Mouse (Mus musculus): Measurements from ENCODE around the gene Nupr1l. TPM values are rescaled to one million over a fixed set of nuclear protein-coding genes. Genes with fewer than 3 reads are reported as not detected.

Gene Nupr1l
- total RNA-seq (2023): 1 to 10 TPM in 1 of 2 experiments, under 1 TPM in 1; 0.18 to 3.2 TPM

DNA sequence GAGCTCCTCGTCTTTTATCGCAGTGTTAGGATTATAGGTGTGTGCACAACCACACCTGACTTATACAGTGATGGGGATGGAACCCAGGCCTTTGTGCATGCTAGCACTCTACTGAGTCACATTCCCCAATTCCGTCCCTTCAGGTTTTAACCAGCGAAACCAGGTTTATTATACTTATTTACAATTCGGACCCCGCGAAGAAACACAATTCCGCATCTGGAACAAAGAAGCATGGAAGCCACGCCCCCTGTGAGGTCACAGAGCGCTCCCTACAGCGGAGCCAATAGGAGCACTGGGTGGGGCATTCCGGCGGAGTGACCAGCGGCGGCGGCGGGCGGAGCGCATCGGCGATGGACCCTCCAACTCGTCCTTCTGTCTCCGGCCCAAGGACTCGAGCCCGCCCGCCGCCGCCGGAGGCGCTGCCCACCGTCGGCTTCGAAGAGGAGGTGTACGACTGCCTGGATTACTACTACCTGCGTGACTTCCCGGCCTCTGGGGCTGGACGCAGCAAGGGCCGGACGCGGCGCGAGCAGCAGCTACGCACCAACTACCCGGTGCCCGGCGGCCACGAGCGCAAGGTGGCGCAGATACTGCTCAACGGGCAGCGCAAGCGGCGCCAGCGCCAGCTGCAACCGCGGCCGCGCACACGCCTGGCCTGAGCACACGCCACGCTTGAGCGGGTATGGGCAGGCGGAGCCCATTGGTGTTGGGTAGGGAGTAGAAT lies at the start of gene Nupr1l:
Gene Nupr1l, plus strand, starts transcription at position 299 of the 724 bp plus-strand sequence.

GRCm38 (mm10) chr5:129886911-129887636 lies 21.3 kb upstream of the Nupr1l start, which contains the start of gene Chchd2:
TSS of gene Chchd2 (minus strand) at chr5:129887470.

DNA sequence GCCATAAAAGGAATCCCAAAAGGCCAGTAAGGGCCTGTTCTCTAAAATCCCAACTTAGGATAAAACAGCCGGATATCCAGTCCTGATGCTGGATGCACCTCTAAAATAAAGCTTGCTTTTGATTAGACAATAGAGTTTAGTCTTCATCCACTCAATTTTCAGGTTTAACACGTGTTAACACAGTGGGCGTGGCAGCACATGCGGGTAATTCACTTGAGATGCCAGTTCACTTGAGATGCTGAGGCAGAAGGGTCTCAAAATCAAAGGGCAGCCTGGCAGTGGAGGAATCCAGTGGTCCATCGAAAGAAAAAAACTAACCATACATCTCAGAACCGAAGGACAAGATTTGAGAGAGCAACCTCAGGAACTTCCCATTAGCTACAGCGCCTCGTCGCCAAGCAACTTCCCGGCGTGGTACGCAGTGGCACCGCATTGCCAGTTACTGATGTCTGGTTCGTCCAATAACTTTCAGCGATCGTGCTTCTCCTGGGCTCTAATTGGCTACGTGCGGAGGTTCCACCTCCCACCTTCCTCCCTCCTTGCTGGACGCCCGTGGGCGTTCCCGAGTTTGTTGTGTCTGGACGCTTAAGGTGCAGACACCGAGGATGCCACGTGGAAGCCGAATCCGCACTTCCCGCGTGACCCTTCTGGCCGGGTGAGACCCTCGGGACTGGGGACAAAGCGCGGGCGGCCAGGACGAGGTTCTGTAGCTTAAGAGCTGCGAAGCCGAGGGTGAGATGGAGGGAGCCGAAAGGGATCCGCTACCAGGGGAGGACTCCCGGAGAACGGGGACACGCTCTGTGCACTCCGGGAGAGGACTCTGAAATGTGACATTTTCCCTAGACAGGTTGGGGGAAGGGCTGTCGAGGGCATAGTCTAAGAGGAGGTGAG lies 12.9 kb upstream of the Nupr1l start, which contains the start of gene Zbed5:
Gene Zbed5, plus strand, starts transcription at position 526 of the 891 bp plus-strand sequence.

GRCm38 (mm10) chr5:129898449-129898848 lies 9.9 kb upstream of the Nupr1l start, which contains the start of gene Phkg1:
TSS of gene Phkg1 (minus strand) at chr5:129898549.

DNA sequence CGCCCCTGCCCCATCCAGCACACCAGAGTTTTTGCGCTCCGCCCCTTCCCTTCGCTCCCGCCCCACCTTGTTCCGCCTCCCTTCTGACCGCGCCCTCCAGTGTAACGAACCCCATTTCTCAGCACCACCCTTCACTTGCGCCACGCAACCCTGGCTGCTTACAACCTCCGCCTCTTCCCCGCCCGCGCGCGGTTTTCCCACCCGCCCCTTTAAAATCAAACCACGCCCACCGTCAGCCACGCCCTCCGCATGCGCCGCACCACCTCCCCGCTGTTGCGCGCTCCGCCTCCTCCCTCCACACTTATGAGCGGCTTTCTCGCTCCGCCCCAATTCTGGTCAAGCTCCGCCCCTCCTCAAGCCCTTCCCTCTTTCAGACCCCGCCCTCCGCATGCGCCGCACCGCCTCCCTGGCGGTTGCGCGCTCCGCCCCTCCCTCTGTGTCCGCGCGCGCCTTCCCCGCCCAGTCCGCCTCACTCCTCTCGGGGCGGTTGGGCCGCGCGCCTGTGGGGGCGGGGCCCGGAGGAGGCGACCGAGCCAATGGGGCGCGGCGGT lies 33.2 kb downstream of the Nupr1l start, which contains the start of gene Vkorc1l1:
Gene Vkorc1l1, plus strand, starts transcription at position 476 of the 551 bp plus-strand sequence.

Other genes starting within 250 kb of the Nupr1l start
- gene Zfp11, start 238.4 kb upstream of the Nupr1l start, total RNA-seq (2023): 1 to 10 TPM in 1 of 2 experiments, under 1 TPM in 1; 0.95 to 1.0 TPM
- not detected for gene Sept14, start 200.0 kb upstream of the Nupr1l start, total RNA-seq (2023)
- 10 to 100 TPM; 41.4 to 44.2 TPM for gene Mrps17, start 193.0 kb upstream of the Nupr1l start, total RNA-seq (2023)
- 10 to 100 TPM; 34.8 to 39.0 TPM for gene Nipsnap2, start 183.5 kb upstream of the Nupr1l start, total RNA-seq (2023)
- 1 to 10 TPM; 6.9 to 7.5 TPM for gene Psph, start 121.1 kb upstream of the Nupr1l start, total RNA-seq (2023)
- 1 to 10 TPM; 6.0 to 8.9 TPM for gene Sumf2, start 61.6 kb upstream of the Nupr1l start, total RNA-seq (2023)
- gene Chchd2, start 21.1 kb upstream of the Nupr1l start, total RNA-seq (2023): 100 to 1,000 TPM; 132 to 134 TPM
- under 1 TPM; 0.18 to 0.56 TPM for gene Zbed5, start 12.8 kb upstream of the Nupr1l start, total RNA-seq (2023)
- under 1 TPM; 0.24 to 0.62 TPM for gene Phkg1, start 10.0 kb upstream of the Nupr1l start, total RNA-seq (2023)
- gene Vkorc1l1, start 33.4 kb downstream of the Nupr1l start, total RNA-seq (2023): 10 to 100 TPM; 16.8 to 18.7 TPM
- gene Gusb, start 94.5 kb downstream of the Nupr1l start, total RNA-seq (2023): 10 to 100 TPM; 55.2 to 64.1 TPM
- 10 to 100 TPM; 25.7 to 35.5 TPM for gene Asl, start 120.7 kb downstream of the Nupr1l start, total RNA-seq (2023)
- 10 to 100 TPM; 16.5 to 19.8 TPM for gene Crcp, start 120.8 kb downstream of the Nupr1l start, total RNA-seq (2023)
- gene Tpst1, start 164.8 kb downstream of the Nupr1l start, total RNA-seq (2023): 1 to 10 TPM; 2.9 to 3.2 TPM
- 1 to 10 TPM; 3.7 to 6.5 TPM for gene Kctd7, start 236.3 kb downstream of the Nupr1l start, total RNA-seq (2023)